Mouse (Mus musculus) cortical plate, adult 2 months (tissue): ENCODE data around the gene Cep63. TPM values are rescaled to one million over a fixed set of nuclear protein-coding genes. Genes with fewer than 3 reads are reported as not detected.

Experiments
- H3K27ac ChIP-seq: fragments of 200-500 bp; 2 replicates; pipeline ENCODE4 v1.5.1; 2012; ENCODE audit warnings: low read length, control low read depth, inconsistent platforms; ENCODE audit not compliant: insufficient read depth
- H3K4me1 ChIP-seq: fragments of 200-500 bp; 2 replicates; pipeline ENCODE4 v1.6.1; 2011; ENCODE audit warnings: low read length; ENCODE audit not compliant: control insufficient read depth, insufficient read depth
- H3K4me3 ChIP-seq: fragments of 200-500 bp; 2 replicates; pipeline ENCODE4 v1.5.1; 2011; ENCODE audit warnings: mild to moderate bottlenecking, low read length, control low read depth; ENCODE audit not compliant: insufficient read depth
- CTCF ChIP-seq: fragments of 200-500 bp; IDR thresholded peaks from 2 replicates; pipeline ENCODE4 v1.5.1; 2011; ENCODE audit warnings: mild to moderate bottlenecking, control low read depth, low read length; ENCODE audit not compliant: insufficient read depth; ENCODE audit errors: extremely low read depth
- POLR2A ChIP-seq: fragments of 200-500 bp; IDR thresholded peaks from 2 replicates; pipeline ENCODE4 v1.6.1; 2011; ENCODE audit warnings: mild to moderate bottlenecking, low read length, control low read depth; ENCODE audit not compliant: insufficient read depth; ENCODE audit errors: extremely low read depth
- polyA plus RNA-seq: library from polyadenylated mRNA; depleted of rRNA; stranded (reverse); fragments of >200 nt; gene quantifications from 2 replicates; pipeline ENCODE4 v1.2.3, GENCODE M21; 2012; rRNA removed

Gene Cep63
- polyA plus RNA-seq, 1 experiment: 36.7 TPM

DNA sequence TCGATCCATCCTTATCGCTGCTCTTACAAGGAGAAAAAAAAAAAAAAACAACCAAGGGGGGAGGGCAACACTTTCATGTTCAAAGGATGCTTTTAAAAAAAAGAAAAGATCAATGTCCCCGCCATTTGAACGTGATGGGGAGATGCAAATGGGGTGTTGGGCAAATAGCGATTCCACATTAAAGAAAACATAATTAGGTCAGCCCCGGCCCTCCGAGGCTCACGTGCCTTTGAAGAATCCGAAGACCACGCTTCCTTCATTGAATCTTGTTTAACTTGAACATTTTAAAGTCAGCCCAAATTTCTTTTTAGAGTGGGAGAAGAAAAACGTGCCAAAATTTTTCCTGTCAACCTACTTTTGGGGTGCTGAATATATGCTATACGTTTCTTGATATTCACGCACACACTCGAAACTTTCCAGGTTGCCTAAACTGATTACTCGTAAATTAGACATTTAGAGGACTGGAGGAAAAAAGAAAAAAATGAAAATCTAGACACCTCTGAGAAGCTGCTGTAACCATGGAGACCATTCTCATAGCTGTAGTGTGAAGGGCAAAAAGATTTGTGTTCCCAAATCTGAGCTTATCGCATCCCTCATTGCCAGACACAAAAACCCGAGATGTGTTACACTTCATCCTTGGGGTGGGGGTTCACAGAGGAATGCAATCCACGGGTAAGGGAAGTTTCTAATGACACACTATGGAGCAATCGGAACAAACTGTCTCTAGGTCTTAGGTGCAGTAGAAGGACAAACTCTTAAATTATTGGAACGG lies 79.9 kb downstream of the Cep63 start:
- Histone ChIP-seq H3K27ac (no peak overlapping the region), H3K4me1 (peaks cover 3% of the 10 kb centered on the region), H3K4me3 (no peak overlapping the region)
- no peak for TF ChIP-seq CTCF
- TF ChIP-seq POLR2A: no peak

- TF ChIP-seq CTCF: no peak
- no peak for TF ChIP-seq POLR2A
- no peak overlapping the region for H3K4me3 ChIP-seq
- peaks cover 3% of the 10 kb centered on the region for H3K4me1 ChIP-seq
- H3K27ac ChIP-seq: no peak overlapping the region
These were observed 80.7 kb downstream of the Cep63 start for GRCm38 (mm10) chr9:102545406-102546255.

GRCm38 (mm10) chr9:102544773-102545366 lies 81.5 kb downstream of the Cep63 start:
- H3K27ac ChIP-seq: no peak overlapping the region
- H3K4me3 ChIP-seq: peak overlapping the region; percentile 9; the same call in 1 of the 2 replicates
- no peak for TF ChIP-seq POLR2A
- peak; percentile 80 for TF ChIP-seq CTCF

GRCm38 (mm10) chr9:102544116-102544772 lies 82.1 kb downstream of the Cep63 start:
- H3K4me1 ChIP-seq: peaks cover 3% of the 10 kb centered on the region
- no peak overlapping the region for H3K27ac ChIP-seq
- TF ChIP-seq CTCF: no peak
- no peak for TF ChIP-seq POLR2A
- H3K4me3 ChIP-seq: peak overlapping the region; percentile 9; the same call in 1 of the 2 replicates

More at GRCm38 (mm10) chr9:102544773-102545366, 81.5 kb downstream of the Cep63 start:
- peaks cover 3% of the 10 kb centered on the region for H3K4me1 ChIP-seq

DNA sequence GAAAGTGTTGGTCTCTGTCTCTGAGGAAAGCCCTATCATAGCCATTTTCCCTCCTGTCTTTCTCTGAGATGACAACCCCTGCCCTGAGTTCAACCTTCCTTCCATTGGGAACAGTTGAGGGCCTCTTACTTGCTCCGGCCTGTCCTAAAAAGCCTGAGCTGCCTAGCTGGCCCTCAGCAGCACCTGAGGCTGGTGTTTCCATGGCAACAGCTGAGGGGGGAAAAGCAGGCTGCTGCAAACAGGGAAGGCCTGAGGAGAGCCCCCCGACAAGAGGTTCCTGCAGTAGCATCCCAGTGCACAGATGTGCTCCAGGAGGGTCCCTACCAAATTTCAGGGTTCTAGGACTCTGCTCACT lies 82.6 kb downstream of the Cep63 start:
- TF ChIP-seq CTCF (no peak), POLR2A (no peak)
- Histone ChIP-seq H3K4me3 (no peak overlapping the region), H3K27ac (no peak overlapping the region), H3K4me1 (peaks cover 3% of the 10 kb centered on the region)

DNA sequence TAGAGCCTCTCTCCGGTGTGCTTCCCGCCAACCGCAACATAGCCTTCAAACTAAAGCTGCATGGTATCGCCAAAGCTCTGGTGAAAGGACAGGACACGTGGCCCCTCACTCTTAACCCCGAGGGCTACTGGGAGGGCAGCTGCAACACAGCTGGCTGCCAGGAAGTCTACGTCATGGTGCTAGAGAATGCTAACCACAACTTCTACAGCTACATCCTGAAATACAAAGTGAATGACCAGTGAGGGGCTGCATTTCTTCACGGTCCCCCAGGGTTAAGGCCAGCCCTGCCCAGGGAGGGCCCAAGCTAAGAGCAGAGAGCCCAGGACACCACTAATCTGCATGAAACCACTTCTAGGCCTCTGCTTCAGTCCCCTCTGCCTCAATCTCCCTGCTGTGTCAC lies 83.8 kb downstream of the Cep63 start:
- Histone ChIP-seq H3K27ac (no peak overlapping the region), H3K4me1 (peaks cover 3% of the 10 kb centered on the region), H3K4me3 (no peak overlapping the region)
- TF ChIP-seq POLR2A (no peak), CTCF (no peak)

DNA sequence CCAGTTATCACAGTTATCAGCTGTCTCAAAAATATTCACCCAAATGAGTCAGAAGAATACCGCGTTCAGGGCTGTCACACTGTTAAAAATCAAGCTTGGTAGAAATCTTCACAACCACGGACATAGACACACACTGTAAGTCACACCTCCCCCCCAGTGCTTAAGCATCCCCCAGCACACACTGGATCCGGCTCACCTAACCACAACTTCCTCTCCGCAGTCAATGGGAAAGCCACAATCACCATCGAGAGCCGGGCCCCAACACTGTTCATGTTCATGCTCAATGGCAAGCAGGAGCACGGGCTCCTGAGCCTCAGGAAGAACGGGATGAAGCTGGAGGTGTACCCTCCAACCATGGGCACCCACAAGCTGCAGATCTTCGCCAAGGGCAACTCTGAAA lies 84.7 kb downstream of the Cep63 start:
- Histone ChIP-seq H3K4me1 (peaks cover under 1% of the 10 kb centered on the region), H3K4me3 (no peak overlapping the region), H3K27ac (no peak overlapping the region)
- TF ChIP-seq CTCF: no peak
- TF ChIP-seq POLR2A: no peak

GRCm38 (mm10) chr9:102539699-102540098 lies 86.6 kb downstream of the Cep63 start:
- Histone ChIP-seq H3K27ac (no peak overlapping the region), H3K4me1 (no peaks in the 10 kb centered on the region), H3K4me3 (no peak overlapping the region)
- TF ChIP-seq POLR2A: no peak
- TF ChIP-seq CTCF: no peak

DNA sequence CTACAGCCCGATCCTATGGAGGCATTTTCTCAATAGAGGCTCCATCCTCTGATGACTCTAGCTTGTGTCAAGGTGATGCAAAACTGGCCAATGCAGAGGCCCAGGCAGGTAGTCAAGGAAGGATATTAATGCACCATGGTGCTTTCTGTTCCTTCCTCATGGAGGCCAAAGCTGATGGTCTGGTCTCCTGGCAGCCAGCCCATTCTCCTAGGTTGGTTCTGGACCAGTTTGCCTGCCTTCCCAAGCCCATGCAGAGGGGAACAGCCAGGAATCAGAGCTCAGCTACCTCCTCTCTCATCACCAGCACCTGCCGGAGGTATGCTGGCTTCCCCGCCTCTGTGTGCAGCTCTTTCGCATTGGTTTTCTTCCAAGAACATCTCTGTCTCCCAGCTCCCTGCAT lies 89.4 kb downstream of the Cep63 start:
- Histone ChIP-seq H3K27ac (no peak overlapping the region), H3K4me1 (no peaks in the 10 kb centered on the region), H3K4me3 (no peak overlapping the region)
- TF ChIP-seq POLR2A: no peak
- TF ChIP-seq CTCF: no peak

Other genes starting within 250 kb of the Cep63 start
- gene Ky, start 120.8 kb downstream of the Cep63 start, polyA plus RNA-seq: 2.0 and 2.1 TPM in 2 replicates
- gene Anapc13, start 238 bp downstream of the Cep63 start, polyA plus RNA-seq: 145 and 170 TPM in 2 replicates
- gene Amotl2, start 90.1 kb upstream of the Cep63 start, polyA plus RNA-seq: 13.3 and 16.1 TPM in 2 replicates
- gene Ryk, start 208.4 kb upstream of the Cep63 start, polyA plus RNA-seq: 28.8 and 30.8 TPM in 2 replicates